Mouse (Mus musculus) C2C12 (cell line): ENCODE results near the gene Hsd17b13.

Experiments used
- CTCF ChIP-seq: IDR thresholded peaks from one replicate; pipeline ENCODE4 v1.5.1; 2011; ENCODE audit not compliant: control insufficient read depth, insufficient read depth, insufficient read length
- MAX ChIP-seq: IDR thresholded peaks from one replicate; pipeline ENCODE4 v1.6.1; 2011; ENCODE audit warnings: mild to moderate bottlenecking, control low read depth
- USF1 ChIP-seq: IDR thresholded peaks from one replicate; pipeline ENCODE4 v1.6.1; 2011; ENCODE audit warnings: low read depth, mild to moderate bottlenecking, control low read depth, moderate library complexity

GRCm38 (mm10) chr5:103936906-103937589 lies 40.2 kb downstream of the Hsd17b13 start:
- TF ChIP-seq CTCF (no peak), USF1 (no peak), MAX (no peak)
